Mouse (Mus musculus): ENCODE measurements around the gene Chmp1a.
A peak's percentile ranks its signal among the peaks of the same experiment; 100 is the strongest.
"Not testable (repeated sequence)": the region's sequence is repeated elsewhere in the genome, so short reads cannot be mapped to it uniquely, and the experiment has no call there.

Gene Chmp1a

GRCm38 (mm10) chr8:123231742-123232141 is 19.2 kb upstream of the Chmp1a start:
- DNase-seq (ENCODE audit: low spot score) = no peak

- not testable (repeated sequence) for DNase-seq (ENCODE audit: low spot score)
Observed at GRCm38 (mm10) chr8:123230326-123230725, 17.8 kb upstream of the Chmp1a start.

DNA sequence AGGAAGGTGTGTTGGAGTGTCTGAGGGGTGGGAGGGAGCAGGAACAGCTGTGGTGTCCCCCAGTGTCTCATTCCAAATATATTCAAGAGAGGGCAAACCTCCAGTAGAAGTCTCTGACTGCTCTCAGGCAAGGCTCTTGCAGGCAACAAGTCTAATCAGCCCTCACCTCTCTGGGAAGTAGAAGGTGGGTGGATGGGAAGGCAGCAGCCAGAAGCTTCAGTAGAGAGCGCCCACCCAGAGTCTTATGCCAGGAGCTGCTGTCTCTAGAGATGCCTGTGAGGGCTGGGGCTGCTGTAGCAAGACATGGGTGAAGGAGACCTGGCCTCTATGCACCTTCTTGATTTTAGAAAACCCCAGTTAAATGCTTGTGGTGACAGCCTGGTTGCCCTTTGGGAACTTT is 15.9 kb upstream of the Chmp1a start:
- no peak for DNase-seq (ENCODE audit: low spot score)

- peak; percentile 92 for DNase-seq (ENCODE audit: low spot score)
Observed at GRCm38 (mm10) chr8:123224278-123225266, 12.0 kb upstream of the Chmp1a start, which contains the start of gene Cdk10. Gene Cdk10, plus strand, starts transcription at chr8:123224842.

GRCm38 (mm10) chr8:123220917-123221316 is 8.4 kb upstream of the Chmp1a start:
- no peak for DNase-seq (ENCODE audit: low spot score)

DNA sequence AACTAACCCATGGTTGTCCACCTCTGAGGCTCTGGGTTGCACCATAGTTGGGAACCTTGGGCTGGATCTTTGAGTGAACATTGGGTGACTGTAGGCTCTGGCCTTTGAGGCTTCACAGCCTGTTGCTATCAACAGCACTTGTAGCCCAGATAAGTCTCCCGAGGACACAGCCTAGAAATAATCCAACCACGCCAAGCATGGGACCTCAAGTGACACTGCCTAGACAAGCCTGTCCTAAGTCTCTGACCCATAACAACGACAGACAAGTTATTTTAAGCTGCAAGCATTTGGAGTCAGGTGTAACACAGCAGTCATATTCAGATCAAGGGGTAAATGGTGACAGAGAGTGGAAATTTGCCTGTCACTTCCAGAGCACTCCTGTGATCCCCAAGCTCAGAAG is 2.9 kb upstream of the Chmp1a start:
- no peak for DNase-seq (ENCODE audit: low spot score)

- DNase-seq (ENCODE audit: low spot score) = no peak
Observed at GRCm38 (mm10) chr8:123213118-123213772, 682 bp upstream of the Chmp1a start.

GRCm38 (mm10) chr8:123211876-123212275 is 687 bp downstream of the Chmp1a start:
- DNase-seq (ENCODE audit: low spot score) = no peak

DNA sequence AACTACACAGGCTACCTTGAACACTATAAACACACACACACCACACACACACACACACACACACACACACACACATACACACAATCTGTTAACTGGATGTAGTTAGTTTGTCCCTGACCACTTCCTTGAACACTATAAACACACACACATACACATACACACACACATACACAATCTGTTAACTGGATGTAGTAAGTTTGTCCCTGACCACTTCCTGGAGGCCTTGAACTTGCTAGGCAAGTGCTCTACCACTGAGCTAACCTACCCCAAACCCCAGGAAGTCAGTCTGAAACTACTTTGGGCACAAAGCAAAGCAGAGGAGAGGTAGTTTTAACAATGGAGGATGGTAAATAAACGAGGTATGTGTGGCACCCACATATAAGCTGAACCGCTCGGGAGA is 9.0 kb downstream of the Chmp1a start:
- no peak for DNase-seq (ENCODE audit: low spot score)

GRCm38 (mm10) chr8:123202288-123202687 is 10.3 kb downstream of the Chmp1a start:
- DNase-seq (ENCODE audit: low spot score) = peak; percentile 66

DNA sequence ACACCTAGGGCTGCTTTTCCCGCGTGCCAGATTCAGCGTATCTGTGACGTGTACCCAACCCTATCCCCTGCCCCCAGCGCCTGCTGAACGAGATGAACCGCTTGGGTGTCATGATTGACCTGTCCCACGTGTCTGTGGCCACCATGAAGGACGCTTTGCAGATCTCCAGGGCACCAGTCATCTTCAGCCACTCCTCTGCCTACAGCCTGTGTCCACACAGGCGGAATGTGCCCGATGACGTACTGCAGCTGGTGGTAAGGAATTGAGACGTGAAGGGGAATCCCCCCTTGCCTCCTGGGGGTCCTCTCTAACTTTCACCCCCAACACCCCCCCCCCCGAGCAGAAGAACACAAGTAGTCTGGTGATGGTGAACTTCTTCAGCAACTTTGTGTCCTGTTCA is 12.7 kb downstream of the Chmp1a start:
- no peak for DNase-seq (ENCODE audit: low spot score)

DNA sequence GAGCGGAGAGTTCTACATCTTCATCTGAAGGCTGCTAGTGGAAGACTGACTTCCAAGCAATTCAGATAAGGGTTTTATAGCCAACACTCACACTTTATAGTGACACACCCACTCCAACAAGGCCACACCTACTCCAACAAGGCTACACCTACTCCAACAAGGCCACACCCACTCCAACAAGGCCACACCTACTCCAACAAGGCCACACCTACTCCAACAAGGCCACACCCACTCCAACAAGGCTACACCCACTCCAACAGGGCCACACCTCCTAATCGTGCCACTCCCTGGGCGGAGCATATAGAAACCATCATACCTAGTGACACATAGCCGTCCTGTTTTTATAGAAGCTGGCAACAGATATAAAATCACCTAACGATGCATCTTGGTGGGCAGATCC is 15.5 kb downstream of the Chmp1a start:
- DNase-seq (ENCODE audit: low spot score) = not testable (repeated sequence)

DNA sequence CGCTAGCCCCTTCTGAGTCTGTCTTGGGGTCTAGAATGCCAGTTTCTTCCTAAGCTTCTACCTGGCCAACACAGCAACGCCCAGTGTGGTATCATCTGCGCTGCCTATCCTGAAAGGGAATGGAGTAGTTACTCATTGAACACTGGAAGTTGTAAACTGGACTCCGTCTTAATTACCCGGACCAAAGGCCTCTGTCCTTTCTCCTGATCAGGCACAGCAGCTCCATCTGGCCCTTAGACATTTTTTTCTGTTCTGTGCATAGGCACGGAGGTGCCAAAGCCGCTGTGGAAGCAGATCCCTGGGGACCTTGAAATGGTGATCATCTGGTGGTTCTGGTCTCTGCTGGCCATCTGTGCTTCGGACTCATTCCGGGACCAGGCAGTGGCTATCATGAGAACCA is 18.8 kb downstream of the Chmp1a start:
- DNase-seq (ENCODE audit: low spot score) = no peak

- no peak for DNase-seq (ENCODE audit: low spot score)
Observed at GRCm38 (mm10) chr8:123191908-123192307, 20.7 kb downstream of the Chmp1a start.

- DNase-seq (ENCODE audit: low spot score) = peak; percentile 69
Observed at GRCm38 (mm10) chr8:123190678-123191077, 21.9 kb downstream of the Chmp1a start.

GRCm38 (mm10) chr8:123188841-123189240 is 23.7 kb downstream of the Chmp1a start:
- no peak for DNase-seq (ENCODE audit: low spot score)

GRCm38 (mm10) chr8:123188006-123188405 is 24.6 kb downstream of the Chmp1a start:
- no peak for DNase-seq (ENCODE audit: low spot score)

DNA sequence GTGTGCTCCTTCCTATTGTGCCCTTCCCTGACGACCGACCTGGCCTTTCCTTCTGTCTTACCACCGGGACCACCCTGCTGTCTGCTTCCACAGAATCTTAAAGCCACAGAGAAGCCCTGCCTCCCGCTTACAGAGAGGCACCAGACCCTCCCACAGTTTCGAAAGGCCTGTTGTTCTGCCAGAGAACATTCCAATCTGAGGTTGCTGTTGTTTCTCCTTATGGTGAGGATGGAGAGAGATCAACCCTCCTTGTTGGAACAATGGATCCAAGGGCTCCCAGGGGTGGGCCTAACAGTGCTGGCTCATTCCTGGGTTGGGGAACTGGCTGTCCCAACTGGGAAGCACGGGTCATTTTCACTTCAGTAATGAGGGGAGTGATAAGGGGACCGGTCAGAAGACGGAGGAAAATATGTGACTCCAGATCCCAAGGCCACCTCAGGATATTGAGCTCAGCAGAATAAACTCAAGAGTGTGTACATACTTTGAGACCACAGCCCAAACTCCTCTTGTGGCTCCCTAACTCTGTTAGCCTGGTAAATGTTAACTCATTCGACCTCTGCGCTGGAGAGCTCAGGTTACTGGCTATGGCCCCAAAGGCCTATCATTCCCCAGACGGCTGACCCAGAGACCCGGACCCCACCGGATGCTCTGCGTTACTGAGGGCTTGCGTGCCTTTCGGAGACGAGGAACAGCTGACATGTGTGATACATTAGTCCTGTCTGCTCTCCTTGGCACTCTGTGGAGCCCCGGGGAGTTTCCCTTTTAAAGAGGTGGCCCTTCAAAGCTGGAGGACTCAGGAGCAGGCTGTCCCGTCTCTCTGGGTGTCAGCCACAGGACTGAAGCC is 26.8 kb downstream of the Chmp1a start, which contains the start of gene Dpep1:
Dpep1 (plus strand) TSS at position 677 of the 844 bp plus-strand sequence.
- peak; percentile 74 for DNase-seq (ENCODE audit: low spot score)

- peak; percentile 51 for DNase-seq (ENCODE audit: low spot score)
Observed at GRCm38 (mm10) chr8:123181391-123181790, 31.2 kb downstream of the Chmp1a start.

- DNase-seq (ENCODE audit: low spot score) = no peak
Observed at GRCm38 (mm10) chr8:123157888-123158465, 54.6 kb downstream of the Chmp1a start, which contains the start of gene Sult5a1. Gene Sult5a1, minus strand, starts transcription at chr8:123158315.

GRCm38 (mm10) chr8:123156070-123156773 is 56.3 kb downstream of the Chmp1a start:
- DNase-seq (ENCODE audit: low spot score) = no peak
